Mouse (Mus musculus) frontal cortex, postnatal 25 days (tissue): Measurements from ENCODE around the gene Ifna7.

Experiments
- DNase-seq, 2 experiments: peaks; one replicate each; pipeline ENCODE4 v3.0.0; 2022; ENCODE audit warnings: low spot score in 2 of 2

Gene Ifna7

DNA sequence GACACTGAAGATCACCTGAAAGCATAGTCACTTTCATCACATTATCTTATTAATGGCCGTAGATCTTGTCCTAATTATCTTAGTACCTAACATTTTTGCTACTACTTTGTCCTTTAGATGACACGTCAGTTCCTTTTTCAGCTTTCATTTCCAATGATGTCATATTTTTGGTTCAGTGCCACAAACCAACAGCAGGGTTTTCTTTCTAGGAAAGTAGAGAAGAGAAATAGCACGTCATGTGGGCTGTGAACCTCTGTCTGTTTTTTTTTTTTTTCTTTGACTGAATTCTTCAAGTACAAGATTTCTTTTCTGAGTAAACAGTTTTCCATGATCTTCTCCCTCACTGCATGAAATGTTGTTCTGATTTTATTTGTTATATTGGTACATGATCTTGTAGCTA lies 24.0 kb downstream of the Ifna7 start:
- no peak for DNase-seq

DNA sequence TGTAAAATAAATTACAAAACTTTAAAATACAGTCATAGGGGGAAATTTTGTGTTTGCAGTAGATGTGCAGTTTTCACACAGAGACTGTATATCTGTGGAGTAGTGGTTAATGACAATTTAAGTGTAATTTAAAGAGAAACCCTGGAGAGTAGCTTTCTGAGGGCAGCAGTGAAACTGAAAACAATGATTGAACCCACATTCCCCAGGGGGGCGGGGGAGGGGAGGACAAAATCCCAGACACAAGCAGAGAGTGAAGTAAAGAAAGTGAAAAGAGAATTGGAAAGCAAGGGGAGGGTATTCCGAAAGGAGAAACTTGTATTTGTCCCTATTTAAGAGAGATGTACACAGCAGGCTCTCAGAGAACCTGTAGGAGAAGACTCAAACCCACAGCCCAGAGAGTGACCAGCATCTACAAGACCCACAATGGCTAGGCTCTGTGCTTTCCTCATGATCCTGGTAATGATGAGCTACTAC lies 25.4 kb downstream of the Ifna7 start, which contains the start of gene Ifna4:
Ifna4 (plus strand) TSS at position 424 of the 474 bp plus-strand sequence.
- no peak for DNase-seq

DNA sequence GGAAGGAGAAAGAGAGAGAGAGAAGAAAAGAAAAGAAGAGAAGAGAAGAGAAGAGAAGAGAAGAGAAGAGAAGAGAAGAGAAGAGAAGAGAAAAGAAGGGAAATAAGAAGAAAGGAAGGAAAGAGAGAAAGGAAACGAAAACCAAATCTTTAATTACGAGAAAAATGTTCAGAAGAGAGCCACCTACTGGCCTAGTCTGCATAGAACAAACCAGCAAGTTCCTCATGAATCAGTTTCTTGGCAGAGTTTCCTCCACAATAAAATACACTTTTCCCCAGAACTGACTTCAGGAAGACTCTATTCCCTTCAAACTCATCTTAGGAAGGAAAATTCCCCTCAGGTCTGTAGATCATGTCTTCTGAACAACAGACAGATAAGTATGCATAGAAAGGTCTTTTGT lies 29.3 kb downstream of the Ifna7 start:
- DNase-seq, result no peak

DNA sequence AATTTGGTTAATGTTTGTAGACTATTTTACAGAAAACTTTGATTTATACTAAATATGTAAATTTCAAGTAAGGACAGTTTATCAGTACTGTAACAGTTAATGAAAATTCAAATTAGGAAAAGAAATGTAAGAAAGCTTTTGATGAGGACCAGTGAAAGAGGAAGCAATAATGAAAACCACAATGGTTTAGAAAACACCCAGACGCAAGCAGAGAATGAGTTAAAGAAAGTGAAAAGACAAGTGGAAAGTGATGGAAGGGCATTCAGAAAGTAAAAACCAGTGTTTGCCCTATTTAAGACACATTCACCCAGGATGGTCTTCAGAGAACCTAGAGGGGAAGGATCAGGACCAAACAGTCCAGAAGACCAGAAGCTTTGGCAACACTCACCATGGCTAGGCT lies 33.7 kb downstream of the Ifna7 start, which contains the start of gene Ifna1:
Ifna1 (plus strand) TSS at position 390 of the 400 bp plus-strand sequence.
- DNase-seq, result no peak

DNA sequence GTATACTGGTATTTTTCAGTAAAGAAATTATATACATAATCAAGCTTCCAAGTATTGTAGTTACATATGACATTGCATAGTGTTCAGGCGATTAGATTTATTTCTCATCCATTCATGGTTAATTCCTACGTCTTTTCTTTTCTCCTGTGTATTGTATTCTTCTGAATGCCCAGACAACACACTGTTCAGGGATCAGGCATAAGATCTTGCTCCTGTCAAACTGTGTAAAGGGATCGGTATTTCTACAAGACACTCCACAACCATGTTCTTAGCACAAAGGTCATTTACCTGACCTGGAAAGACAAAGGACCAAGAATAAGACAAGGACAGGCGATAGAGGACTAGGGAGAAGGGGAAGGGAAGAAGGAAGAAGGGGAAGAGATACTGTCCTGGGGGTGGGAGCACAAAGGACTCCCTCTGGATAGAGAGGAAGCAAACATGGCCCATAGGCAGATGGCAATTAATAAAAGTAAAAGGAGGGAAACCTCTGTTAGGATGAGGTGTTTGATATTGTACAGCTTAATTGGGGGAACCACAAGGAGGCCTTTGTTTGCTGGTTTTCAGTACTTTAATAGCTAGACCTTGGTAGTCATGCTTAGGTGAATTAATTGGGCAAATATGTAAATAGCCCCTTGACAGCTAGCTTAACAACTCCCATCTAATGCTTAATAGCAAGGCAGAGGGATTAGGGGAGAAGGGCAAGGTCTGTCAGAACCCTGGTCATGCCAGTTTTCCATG lies 35.2 kb downstream of the Ifna7 start:
- no peak for DNase-seq

DNA sequence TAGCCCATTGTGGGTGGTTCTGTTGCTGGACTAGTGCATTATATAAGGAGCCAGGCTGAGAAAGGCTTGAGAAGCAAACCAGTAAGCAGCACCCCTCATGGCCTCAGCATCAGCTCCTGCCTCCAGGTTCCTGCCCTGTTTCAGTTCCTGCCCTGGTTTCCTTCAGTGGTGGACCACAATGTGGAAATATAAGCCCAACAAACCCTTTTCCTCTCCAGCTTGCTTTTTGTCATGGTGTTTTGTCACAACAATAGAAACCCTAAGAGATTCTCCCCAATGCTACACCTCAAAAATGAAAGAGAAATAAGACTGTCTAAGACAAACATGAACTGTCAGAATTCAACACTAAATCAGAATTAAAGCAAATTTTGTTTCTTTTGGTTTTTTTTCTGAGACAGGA lies 43.2 kb downstream of the Ifna7 start:
- no peak for DNase-seq

DNA sequence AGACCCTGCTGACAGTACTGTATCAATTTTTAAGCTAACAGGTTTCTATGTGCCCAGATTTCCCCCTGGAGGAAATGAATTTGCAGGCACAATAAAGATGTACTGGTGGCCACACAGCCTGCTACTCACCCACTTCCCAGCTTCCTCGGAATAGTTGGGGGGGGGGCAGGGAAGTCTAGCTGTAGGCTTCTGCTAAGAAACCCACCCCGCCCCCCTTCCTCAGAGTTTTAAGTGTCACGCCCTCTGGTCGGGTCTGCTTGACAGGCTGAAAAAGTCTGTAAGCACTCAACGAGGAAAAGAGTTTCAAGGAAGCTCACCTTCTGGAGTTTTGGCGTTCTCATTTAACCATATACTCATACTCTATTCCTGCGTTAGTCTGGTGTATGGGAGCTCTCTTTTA lies 47.3 kb downstream of the Ifna7 start:
- no peak for DNase-seq

DNA sequence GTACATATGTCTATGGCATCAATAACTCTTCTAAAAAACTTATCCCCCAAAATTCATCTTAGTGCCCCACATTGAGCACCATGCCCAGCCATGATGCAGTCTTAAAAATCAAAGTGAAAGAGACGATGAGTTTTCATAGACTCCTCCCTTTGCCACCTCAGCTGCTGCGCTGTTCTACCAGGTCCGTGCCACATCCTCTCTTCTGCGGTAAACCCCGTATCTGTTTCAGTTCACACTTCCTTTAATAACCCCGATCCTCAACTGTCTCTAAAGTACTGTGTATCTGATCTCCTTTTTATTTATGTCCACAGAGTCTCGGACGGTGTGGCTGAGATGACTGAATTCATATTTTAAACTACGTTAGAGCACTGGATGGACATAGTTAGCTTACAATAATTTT lies 48.6 kb downstream of the Ifna7 start:
- no peak for DNase-seq

DNA sequence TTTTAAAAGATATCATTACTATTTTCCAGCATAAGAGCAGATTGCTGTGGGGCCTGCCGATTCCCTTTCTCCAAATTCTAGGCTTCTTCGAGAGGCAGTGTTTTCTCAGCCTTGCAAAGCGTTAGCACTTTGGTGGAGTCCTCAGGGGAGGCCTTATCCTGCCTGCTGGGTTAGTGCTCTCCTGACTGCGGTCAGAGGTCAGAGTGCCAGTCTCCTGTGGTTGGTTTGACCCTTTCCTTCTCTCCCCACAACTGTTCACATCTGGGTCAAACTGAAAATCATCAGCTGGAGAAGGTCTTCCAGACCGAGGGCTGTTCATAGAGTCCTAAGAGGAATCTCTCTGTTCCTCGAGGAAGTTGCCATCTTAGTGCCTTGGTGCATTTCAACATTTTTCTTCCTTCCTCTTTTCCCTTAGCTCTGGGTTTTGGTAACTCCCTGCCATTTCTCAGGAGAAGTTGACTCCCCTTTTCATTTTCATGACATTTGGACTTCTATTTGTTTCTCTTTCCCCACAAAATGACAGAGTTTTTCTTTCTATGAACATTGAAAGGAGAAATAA lies 49.1 kb downstream of the Ifna7 start:
- no peak for DNase-seq
